Mouse (Mus musculus): ENCODE measurements at regions not wholly inside any gene's neighbourhood (a gene's known extent, or its start where the extent isn't known, plus 50 kb on each side); places are given as distances from the start of the nearest gene placed in this dataset.

DNA sequence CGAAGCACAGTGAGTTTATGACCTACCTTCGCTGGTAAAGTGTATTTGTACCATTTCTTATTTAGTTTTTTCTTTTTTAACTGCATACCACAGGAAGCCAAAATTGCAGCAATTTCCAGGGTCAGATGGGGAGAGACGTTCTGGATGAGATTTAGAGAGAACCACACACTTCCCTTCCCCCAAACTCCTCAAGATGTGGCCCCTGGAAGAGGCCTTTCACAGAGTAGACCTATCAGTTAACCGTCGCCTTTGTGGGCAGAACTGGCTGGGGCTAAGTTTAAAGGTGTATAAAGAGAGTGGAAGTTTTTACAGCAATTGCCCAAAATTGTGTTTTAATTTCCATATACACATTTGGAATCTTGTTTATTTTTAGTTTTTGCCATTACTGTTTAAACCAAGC lies 295.7 kb upstream of the Mef2c start:
- in situ Hi-C loops (cut with MboI, MseI), result no loop called here

DNA sequence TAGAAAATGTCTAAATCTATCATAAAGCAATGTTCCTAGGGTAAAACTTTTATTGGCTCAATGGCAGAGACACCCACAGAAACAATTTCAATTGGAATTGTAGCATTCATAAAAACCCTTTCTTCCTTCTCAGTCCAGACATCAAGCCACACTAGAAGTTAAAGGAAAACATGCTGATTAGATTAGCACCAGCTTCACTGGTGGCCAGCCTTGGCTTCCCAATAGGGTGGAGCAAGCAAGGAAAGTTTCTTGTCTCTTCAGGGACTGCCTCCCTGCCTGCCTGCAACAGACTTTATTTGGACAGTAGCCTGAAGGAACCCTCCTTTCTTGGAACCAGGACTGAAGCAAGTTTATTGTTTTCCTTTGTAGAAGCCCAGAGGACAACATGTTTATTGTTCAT lies 289.0 kb upstream of the Mef2c start:
- in situ Hi-C loops (cut with MboI, MseI), result no loop called here

DNA sequence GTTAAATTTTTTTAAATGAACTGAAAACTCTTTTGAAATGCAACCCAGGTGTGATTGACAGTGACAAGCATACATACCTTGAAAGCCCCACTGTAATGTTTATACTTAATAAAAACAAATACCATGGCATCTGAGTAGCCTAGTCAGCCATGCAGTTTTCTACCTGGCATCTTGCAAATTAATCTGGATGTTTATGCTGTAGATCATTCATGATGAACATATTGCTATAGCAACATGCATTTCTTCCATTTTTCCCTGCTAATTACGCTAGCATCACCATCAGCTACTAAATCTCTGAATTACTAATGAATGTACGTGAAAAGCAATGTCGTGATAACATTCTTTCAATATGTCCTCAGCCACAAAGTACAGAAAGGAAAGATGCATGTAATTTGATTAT lies 287.4 kb upstream of the Mef2c start:
- in situ Hi-C loops (cut with MboI, MseI), result no loop called here

DNA sequence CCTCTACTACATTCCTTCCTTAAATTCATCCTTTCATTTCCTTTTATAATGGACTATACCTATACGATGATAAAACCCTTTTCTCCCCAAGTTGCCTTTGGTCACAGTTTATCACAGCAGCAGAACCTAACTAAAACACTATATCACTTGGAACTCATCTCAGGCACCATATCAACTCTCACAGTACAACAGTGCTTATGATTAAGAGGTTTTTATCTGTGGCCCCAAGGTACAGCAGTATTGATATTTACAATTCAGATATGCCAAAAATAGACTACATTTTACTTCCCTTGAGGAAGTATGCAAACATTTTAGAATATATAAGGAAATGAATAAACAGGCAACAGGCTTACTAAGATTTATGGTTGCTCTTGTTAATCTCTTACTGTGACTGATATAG lies 251.4 kb upstream of the Mef2c start:
- in situ Hi-C loops (cut with MboI, MseI), result no loop called here

DNA sequence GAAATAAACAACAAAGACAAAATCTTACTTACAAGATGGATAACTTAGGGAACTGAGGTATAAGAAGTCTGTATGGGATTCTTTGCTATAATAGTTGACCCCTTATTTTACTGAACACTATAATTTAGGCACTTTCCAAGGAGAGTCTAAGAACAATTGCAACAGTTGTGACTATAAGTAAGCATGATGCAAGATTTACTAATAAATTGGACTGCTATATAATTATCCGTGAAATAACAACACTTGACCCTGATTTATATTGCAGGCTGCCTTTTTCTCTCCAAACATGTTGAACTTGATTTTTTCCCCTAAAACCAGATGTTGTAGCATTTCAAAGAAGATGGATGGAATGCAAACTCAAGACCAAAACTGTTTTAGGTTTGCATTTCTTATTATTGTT lies 237.2 kb upstream of the Mef2c start:
- in situ Hi-C loops (cut with MboI, MseI), result loop anchor here (10.0 kb wide), 1 partner anchor 1242 kb away; no protein-coding TSS in a partner anchor

DNA sequence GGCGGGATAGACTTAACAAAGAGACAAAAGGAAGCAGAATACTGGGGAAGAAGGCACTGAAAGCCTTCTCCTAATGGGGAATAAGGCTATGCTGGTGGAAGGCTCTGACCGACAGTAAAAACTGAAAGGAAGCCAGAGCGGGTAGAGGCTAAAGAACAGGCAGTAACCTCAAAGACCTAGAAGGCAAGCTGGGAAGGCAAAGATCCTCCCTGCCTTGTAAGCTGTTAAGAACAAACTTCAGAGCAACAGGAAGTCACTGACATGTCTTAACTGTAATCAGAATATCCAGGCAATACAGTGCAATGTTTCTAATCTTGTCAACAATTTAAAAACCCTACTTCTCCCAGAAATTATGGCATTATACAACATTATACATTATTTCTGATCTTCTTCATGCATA lies 235.2 kb upstream of the Mef2c start:
- in situ Hi-C loops (cut with MboI, MseI), result loop anchor here (10.0 kb wide), 1 partner anchor 1244 kb away; no protein-coding TSS in a partner anchor

DNA sequence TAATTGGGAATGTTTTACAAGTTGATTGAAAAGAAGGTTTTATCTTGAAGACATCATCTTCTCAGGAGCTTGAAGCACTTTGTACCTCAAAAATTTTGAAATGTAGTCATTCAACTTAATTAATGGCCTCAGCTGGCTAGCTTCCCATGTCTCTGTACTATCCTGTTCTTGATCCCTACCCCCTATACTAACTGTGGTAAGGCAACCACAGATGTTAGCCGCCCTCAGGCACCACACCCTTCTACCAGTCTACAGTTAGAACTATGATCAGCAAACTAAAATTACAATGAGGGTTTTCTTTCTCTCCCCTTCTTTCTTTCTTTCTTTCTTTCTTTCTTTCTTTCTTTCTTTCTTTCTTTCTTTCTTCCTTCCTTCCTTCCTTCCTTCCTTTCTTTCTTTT lies 225.1 kb upstream of the Mef2c start:
- in situ Hi-C loops (cut with MboI, MseI), result no loop called here

DNA sequence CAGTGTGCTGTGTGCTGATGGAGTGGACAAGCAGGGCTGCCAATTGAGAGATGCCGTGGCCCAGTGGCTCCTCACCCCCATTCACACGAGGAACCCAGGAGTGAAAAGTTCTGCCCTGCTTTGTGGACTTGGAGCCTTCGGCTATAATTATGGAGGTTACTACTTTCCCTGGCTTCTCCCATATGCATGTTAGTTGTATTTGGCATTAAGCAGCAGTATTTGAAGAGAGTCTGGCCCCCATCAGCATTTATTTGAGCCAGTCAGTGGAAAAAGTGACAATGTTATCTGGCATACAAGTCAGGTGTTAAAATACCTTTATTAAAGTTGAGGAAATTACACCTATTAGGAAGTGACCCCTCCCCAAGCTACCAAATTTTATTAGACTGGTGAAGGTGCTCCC lies 196.1 kb upstream of the Mef2c start:
- in situ Hi-C loops (cut with MboI, MseI), result no loop called here

DNA sequence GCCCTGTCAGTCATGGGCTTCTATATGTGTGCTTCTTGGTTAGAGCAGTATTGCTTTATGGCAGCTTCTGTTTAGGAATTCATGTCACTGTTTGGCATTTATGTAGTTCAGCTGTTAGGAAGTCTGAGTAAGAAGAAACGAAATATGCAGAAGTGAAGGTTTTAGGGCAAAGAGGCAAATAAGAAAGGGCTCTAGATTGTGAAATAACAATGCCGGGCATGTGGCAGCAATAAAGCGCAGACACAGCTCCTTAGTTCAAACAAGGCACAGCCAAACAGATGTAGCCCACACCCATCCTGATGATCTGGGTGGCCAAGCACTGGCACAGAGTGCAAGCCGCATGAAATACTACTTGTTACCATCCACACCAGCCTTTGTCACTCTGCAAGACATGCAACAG lies 175.3 kb upstream of the Mef2c start:
- in situ Hi-C loops (cut with MboI, MseI), result no loop called here

DNA sequence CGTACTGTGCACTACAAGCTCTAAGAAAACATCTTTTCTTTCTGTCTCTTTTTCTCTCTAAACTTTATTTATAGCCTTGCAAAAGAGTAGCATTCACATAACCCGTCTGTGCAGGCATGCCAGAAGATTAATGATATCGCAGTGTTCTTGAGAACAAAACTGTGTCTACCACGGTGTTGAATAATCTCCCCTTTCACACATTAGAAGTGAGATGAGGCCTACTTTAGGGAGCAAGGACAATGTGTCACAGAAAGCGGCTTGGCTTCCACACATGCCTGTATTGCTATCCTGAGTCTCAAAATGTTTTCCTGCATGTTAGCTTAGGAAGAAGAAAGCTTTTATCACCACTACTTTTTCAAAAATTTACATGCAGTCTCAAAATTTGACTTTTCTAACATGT lies 170.1 kb upstream of the Mef2c start:
- in situ Hi-C loops (cut with MboI, MseI), result no loop called here

DNA sequence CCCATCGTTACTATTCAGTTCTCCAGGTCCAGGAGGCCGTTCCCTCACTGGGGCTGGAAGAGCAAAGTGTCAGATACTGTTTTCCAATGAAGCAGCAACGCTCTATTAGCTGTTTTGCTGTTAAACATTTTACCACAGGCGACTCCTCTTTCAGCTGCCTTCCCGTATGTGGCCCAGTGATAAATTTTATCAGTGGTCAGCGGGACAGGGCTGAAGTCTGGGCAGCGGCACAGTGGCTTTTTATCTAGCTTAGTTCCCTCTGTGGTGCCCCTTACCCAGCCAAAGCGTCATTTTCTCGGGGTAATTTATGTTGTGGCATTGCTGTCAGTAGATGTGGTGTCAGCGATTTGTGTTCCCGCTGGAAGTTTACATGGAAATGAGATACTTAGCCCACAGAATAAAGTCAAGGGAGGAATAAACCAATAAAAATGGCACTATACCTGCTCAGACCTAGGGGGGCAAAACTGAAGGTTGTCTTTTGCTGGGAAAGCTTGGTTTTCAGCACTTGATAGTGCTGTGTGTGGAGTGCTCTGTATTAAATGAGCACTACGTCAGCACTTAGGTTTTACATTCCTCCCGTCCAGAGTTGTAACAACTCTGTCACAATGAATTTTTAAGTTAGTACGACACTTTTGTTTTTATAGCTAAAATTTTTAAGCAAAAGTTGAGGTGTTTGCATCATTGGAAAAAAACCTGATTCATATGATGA lies 159.1 kb upstream of the Mef2c start:
- in situ Hi-C loops (cut with MboI, MseI), result no loop called here

DNA sequence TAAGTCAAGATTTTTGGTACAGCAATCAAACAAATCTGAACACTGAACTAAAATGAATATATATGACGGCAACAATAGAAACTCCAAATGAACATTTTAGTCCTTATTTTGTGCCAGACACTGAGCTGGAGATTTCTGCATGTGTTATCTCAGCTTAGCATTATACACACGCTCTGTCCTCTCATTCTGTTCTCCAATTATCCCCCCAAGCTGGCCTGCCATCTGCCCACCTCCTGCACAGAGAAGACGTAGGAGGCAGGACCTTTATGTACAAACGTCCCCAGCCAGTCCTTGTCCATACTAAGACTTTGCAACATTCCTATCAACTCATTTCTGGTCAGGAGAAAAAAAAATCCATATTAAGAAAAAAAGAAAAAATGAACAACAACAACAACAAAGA lies 148.5 kb upstream of the Mef2c start:
- in situ Hi-C loops (cut with MboI, MseI), result no loop called here

DNA sequence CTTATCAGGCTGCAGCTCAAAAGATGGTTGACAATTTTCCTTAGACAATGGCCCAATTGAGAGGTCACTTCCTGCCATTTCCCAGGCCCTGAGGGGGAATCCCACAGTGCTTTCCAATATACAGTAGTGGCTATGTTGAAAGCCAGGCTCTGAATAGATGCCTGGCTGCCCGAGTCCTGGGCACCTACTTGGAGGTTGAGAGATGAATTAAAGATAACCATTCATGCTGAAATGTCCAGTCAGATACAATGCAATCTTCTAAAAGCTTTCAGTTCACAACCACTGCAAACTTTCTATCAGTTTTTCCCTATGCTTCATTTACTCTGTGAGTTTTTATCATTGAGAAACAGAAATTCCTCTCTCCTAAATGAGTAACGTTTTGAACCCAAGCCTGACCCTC lies 143.3 kb upstream of the Mef2c start:
- in situ Hi-C loops (cut with MboI, MseI), result no loop called here

DNA sequence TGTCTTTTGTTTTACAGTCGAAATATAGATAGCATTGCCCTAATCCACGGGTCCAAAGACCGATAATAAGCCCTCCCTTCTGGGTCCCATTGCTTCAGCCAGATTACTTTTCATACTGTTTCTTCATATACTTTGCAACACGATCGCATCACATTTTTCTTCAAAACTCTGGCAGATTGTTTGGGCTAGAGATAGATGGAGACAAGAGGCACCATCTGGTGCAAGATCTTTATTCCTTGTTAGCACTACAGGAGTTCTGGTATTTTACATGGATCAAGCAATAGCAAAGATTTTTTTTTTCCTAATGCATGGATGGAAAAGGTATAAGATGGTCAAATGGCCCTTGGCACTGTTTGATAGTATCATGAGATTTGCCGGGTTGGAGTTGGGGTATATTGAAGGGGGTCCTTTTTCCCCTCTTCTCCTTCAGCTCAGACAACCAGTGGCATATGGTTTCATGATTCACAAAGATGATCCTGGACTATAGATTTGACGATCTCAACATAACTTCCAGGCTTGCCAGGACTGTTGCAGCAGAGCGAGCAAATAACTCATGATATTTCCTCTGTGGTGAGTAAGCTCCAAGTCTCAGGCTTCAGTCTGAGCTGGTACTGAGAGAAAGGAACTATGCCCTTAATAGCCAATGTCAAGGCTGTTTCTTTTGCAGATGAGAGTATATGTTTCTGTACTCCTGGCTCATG lies 127.6 kb upstream of the Mef2c start:
- in situ Hi-C loops (cut with MboI, MseI), result no loop called here

DNA sequence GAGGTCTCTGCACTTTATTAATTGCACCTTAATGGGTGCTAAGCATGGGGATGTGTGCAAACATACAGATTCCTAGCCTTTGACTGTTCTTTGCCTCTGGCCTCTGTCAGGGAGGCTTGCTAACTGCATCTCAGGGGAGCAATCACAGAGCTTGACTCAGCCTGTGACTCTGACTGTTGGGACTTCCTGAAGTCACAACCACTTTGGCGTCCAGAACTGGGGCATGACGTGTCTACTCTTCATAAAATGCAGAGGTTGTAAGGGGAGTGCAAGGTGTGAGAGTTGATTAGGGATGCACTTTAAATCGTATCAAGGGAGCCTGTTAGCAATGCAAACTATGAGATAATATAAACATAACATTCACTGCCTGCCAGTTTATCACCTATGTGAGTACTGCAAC lies 125.2 kb upstream of the Mef2c start:
- in situ Hi-C loops (cut with MboI, MseI), result no loop called here

DNA sequence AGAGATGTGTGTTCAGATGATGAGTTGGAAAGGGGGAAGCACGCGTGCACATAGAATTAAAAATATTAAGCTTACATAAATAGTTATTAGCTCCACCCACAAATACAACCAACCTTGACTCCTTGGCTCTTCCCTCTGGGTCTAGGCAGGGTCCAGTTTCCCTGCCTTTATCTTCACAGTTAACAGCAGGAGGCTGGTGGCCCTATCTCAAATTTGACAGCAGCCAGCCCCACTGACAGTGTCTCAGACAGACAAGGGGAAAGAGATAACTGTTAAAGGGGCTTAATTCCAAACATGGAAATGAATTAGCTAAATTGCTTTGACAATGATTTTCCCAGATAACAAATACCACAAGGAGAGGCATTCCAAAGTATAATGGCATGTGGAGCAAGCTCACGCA lies 121.2 kb upstream of the Mef2c start:
- in situ Hi-C loops (cut with MboI, MseI), result no loop called here

DNA sequence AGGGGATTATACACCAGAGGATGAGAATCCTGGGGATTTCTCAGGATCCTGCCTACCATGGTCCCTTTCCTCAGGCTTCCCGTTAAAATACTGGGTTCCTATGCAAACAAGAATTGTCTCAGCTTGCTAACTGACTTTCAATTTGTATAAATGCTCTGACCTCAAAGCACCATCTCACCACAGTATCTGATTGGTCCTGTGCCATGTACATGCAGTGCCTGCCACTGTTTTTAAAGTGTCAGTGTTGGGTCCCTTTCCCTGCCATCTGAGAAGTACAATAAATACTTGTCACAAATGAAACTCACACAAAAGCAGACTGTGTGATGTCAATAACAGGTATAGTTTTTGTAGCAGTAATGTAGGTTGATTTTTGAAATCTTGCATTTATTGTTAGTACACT lies 109.1 kb upstream of the Mef2c start:
- in situ Hi-C loops (cut with MboI, MseI), result no loop called here

DNA sequence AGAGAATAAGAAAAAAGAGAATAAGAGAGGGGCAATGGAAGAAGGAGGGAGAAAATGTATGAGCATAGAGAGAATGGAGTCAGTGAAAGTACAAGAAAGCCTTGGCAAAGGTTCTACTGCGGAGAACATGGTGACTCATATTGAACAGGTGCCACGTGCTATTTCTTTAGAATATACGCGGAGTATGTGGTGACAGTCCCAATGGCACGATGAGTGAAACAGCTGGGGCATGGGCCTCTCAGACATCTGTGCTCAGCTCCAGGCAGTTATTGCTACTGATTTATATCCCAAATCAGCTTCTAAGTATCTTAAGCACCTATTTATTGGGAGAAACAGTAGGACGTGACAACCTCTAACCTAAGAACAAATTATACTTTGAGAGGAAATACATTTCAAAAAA lies 104.5 kb upstream of the Mef2c start:
- in situ Hi-C loops (cut with MboI, MseI), result no loop called here

DNA sequence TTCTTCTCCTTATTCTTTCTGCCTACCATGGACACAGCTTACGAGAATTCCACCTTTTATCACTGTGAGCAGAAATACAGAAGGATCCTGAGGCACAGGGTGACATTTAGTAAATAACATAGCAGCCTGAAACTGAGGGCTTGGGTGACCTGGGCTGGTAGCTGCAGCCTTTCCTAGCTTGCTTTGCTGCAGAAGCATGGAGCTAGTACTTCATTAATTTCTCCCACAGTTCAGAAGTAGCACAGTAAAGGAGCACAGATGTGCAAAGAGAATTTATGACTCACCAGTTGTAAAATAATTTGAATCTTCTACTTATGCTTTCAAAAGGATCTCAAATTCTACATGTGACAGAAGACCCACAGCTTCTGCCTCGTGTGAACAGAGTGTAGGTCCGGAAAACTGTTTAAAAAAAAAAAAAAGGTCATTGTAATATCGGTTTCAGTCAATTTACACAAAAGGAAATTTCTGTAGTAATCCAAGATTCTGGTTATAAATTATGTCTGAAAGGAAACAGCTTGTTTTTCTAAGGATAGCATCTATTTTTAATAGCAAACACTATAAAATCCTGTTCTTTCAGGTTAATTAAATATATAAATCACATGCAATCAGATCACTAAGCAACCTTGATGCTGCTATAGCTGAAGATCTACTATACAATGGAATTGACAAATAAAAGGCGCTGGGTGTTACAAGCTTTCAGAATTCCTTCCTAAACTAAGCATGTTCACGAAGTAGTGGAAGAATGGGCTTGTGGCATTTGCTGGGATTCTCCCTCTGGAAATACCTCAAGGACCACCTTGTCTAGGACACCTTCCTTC lies 64.0 kb upstream of the Mef2c start:
- in situ Hi-C loops (cut with MboI, MseI), result no loop called here

DNA sequence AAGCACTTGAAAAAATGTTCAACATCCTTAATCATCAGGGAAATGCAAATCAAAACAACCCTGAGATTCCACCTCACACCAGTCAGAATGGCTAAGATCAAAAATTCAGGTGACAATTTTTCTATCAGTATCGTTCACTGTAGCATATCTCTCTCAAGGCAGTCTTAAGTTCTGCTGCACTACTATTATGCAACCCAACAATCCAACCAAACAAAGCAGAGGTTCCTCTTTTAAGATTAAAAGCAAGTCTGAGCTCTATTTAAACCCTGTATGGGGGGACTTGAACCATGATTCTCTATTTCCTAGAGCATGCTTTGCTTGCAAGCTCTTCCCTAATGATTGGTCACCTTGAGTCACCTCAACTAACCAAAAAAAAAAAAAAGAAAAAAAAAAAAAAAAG lies 59.6 kb upstream of the Mef2c start:
- in situ Hi-C loops (cut with MboI, MseI), result no loop called here

DNA sequence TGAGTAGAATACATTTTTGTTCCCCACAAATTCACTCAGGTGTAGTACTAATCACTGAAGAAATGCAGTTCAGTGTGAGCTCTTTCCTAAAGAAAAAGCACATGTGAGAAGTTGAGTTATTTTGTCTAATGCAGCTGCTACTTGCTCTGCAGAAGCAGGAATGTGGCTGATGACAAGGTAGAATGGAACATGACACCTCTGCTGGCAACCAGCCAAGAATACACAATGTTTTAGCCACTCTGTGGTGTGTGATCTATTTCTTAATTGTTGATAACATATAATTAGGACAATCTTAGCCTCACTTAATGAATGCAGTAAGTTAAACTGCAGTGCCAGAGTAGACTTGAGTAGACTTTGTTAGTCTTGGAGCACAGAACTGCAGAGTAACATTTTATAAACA lies 53.0 kb upstream of the Mef2c start:
- in situ Hi-C loops (cut with MboI, MseI), result no loop called here

DNA sequence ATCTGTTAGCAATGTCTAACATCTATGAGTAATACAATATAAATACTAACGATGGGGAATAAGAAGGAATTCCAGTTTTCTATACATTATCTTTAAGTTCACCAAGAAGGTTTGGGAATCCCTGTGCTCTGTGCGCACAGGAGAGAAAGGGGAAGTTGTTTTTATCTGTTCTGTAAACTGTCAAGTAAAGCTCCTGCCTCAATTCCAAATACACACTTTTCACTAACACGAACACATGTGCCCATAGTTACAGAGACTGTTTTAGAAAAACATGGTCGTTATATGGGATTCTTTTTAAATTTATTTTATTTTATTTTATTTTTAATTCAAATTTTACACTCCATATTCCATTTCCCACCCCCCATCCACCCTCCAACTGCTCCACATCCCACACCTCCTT lies 50.8 kb upstream of the Mef2c start:
- in situ Hi-C loops (cut with MboI, MseI), result no loop called here

All from regulatory T cell (primary cell).